Mouse (Mus musculus): ENCODE measurements around the gene Olfr608. TPM values are rescaled to one million over a fixed set of nuclear protein-coding genes. Genes with fewer than 3 reads are reported as not detected.
"Not testable (repeated sequence)": the region's sequence is repeated elsewhere in the genome, so short reads cannot be mapped to it uniquely, and the experiment has no call there.

Gene Olfr608
- polyA plus RNA-seq (2016; fragmentation: Nextera tagmentation; extraction: Ambion mirVana) = not detected in 2 replicates

DNA sequence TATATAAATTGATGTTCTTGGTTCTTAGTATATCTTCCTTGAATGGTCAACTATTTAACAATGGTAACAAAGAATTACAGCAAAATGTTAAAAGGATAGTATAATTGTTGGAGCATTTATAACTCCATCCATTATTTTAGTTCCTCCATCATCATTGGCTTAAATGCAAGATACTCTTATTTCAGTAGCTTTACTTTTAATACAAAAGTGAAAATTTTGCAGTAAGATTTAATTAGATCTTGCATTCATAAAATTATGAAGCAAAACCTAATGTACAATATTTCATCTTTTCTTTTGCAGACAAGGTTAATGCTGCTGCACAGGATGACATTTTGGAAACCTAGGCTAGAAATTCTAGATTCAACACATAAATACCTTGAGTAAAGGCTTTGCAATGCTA lies at the start of gene Olfr608:
TSS of gene Olfr608 (plus strand) at position 301 of the 400 bp plus-strand sequence.
- no peak for ATAC-seq (ENCODE audit: low FRiP score, low read depth)
- H3K4me1 ChIP-seq = no peaks in the 10 kb centered on the region
- H3K27me3 ChIP-seq (replicated peaks) = no peaks in the 10 kb centered on the region
- no peak within 1 kb of the TSS for H3K27ac ChIP-seq
- no peak within 1 kb of the TSS for H3K4me3 ChIP-seq
- no peak within 1 kb of the TSS for H3K4me2 ChIP-seq (replicated peaks)
- no peaks in the 10 kb centered on the region for H3K9me3 ChIP-seq
- H3K9ac ChIP-seq = no peak within 1 kb of the TSS
- no peaks in the 10 kb centered on the region for H3K36me3 ChIP-seq

GRCm38 (mm10) chr7:103445339-103445738 lies 24.3 kb upstream of the Olfr608 start, which contains the start of gene Olfr605:
Olfr605 (minus strand) TSS chr7:103445439.
- no peaks in the 10 kb centered on the region for H3K4me1 ChIP-seq
- H3K27me3 ChIP-seq (replicated peaks) = no peaks in the 10 kb centered on the region
- H3K4me3 ChIP-seq = no peak within 1 kb of the TSS
- no peak within 1 kb of the TSS for H3K27ac ChIP-seq
- H3K9me3 ChIP-seq = no peaks in the 10 kb centered on the region
- ATAC-seq (ENCODE audit: low FRiP score, low read depth) = no peak
- 94% methylated on average over 1 of the region's 1 CpGs for WGBS
- no peaks in the 10 kb centered on the region for H3K36me3 ChIP-seq
- H3K4me2 ChIP-seq (replicated peaks) = no peak within 1 kb of the TSS
- no peak within 1 kb of the TSS for H3K9ac ChIP-seq

DNA sequence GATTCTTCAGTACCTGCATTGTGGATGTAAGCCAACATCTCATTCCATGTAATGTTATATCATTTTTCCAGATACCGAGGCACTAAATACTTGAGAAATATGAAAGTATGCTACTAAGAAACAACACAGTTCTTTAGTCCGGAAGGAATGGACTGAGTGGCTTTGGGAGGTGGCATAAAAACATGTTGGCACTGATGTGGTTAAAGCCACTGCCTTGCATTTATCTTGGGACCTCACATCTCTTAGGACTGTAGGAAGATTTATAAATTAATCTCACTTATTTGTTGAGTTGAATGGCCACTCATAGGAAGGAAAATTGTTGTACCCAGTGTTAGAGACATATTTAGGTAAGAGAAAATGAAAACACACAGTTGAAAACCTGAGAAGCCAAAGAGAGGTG lies 20.9 kb upstream of the Olfr608 start, which contains the start of gene Olfr606:
TSS of gene Olfr606 (plus strand) at position 301 of the 400 bp plus-strand sequence.
- Histone ChIP-seq H3K36me3 (no peaks in the 10 kb centered on the region), H3K4me2 (replicated peaks) (no peak within 1 kb of the TSS), H3K9ac (no peak within 1 kb of the TSS), H3K27me3 (replicated peaks) (no peaks in the 10 kb centered on the region), H3K27ac (no peak within 1 kb of the TSS), H3K4me1 (no peaks in the 10 kb centered on the region), H3K4me3 (no peak within 1 kb of the TSS), H3K9me3 (no peaks in the 10 kb centered on the region)
- WGBS = 90% methylated on average over 2 of the region's 2 CpGs
- ATAC-seq (ENCODE audit: low FRiP score, low read depth) = no peak

DNA sequence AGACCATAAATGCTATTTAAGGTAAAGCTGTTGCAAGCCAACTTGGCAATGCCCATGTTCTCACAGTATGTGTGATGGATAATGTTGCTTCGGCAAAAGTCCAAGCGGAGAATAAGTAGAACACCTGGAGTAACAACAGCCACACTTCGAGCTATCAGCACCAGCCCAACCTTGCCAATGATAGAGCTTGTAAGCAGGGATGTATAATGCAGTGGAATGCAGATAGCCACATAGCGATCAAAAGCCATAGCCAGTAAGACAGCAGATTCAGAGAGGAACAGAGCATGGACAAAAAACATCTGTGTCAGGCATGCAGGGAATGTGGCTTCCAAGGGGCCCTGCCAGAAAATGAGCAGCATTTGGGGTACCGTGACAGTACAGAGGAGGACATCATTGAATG lies 9.1 kb upstream of the Olfr608 start:
- Histone ChIP-seq H3K4me2 (replicated peaks) (no peak overlapping the region), H3K4me1 (no peaks in the 10 kb centered on the region), H3K9ac (no peak overlapping the region), H3K4me3 (no peak overlapping the region), H3K9me3 (no peaks in the 10 kb centered on the region), H3K27me3 (replicated peaks) (no peaks in the 10 kb centered on the region), H3K27ac (no peak overlapping the region), H3K36me3 (no peaks in the 10 kb centered on the region)
- no peak for ATAC-seq (ENCODE audit: low FRiP score, low read depth)
- WGBS = 91% methylated on average over 5 of the region's 5 CpGs

- H3K4me3 ChIP-seq; H3K4me2 ChIP-seq (replicated peaks); H3K9me3 ChIP-seq; H3K4me1 ChIP-seq; H3K36me3 ChIP-seq; H3K9ac ChIP-seq; H3K27ac ChIP-seq; H3K27me3 ChIP-seq (replicated peaks); ATAC-seq (ENCODE audit: low FRiP score, low read depth): not testable (repeated sequence)
- 82% methylated on average over 9 of the region's 9 CpGs for WGBS
These were observed 7.4 kb downstream of the Olfr608 start for GRCm38 (mm10) chr7:103477106-103477505.

GRCm38 (mm10) chr7:103497962-103498361 lies 28.3 kb downstream of the Olfr608 start, which contains the start of gene Olfr609:
Olfr609 (minus strand) TSS chr7:103498062.
- Histone ChIP-seq H3K27me3 (replicated peaks) (no peaks in the 10 kb centered on the region), H3K36me3 (no peaks in the 10 kb centered on the region), H3K4me1 (no peaks in the 10 kb centered on the region), H3K4me3 (no peak within 1 kb of the TSS), H3K27ac (no peak within 1 kb of the TSS), H3K9me3 (no peaks in the 10 kb centered on the region), H3K4me2 (replicated peaks) (no peak within 1 kb of the TSS), H3K9ac (no peak within 1 kb of the TSS)
- WGBS = 74% methylated on average over 1 of the region's 1 CpGs
- no peak for ATAC-seq (ENCODE audit: low FRiP score, low read depth)

GRCm38 (mm10) chr7:103512022-103512421 lies 42.3 kb downstream of the Olfr608 start, which contains the start of gene Olfr610:
Olfr610 (minus strand) TSS chr7:103512122.
- no peak within 1 kb of the TSS for H3K4me3 ChIP-seq
- H3K9ac ChIP-seq = no peak within 1 kb of the TSS
- 83% methylated on average over 2 of the region's 2 CpGs for WGBS
- H3K27ac ChIP-seq = no peak within 1 kb of the TSS
- no peaks in the 10 kb centered on the region for H3K4me1 ChIP-seq
- no peaks in the 10 kb centered on the region for H3K27me3 ChIP-seq (replicated peaks)
- no peak within 1 kb of the TSS for H3K4me2 ChIP-seq (replicated peaks)
- no peak for ATAC-seq (ENCODE audit: low FRiP score, low read depth)
- H3K36me3 ChIP-seq = no peaks in the 10 kb centered on the region
- H3K9me3 ChIP-seq = no peaks in the 10 kb centered on the region

- not testable (repeated sequence) for H3K9me3 ChIP-seq
- WGBS = 69% methylated on average over 1 of the region's 1 CpGs
These were observed 51.1 kb downstream of the Olfr608 start, which contains the start of gene Olfr611 for GRCm38 (mm10) chr7:103520746-103521145. Olfr611 (minus strand) TSS chr7:103520846.

More at GRCm38 (mm10) chr7:103520746-103521145, 51.1 kb downstream of the Olfr608 start, which contains the start of gene Olfr611:
- H3K36me3 ChIP-seq; H3K4me3 ChIP-seq; ATAC-seq (ENCODE audit: low FRiP score, low read depth); H3K4me1 ChIP-seq; H3K4me2 ChIP-seq (replicated peaks); H3K9ac ChIP-seq; H3K27me3 ChIP-seq (replicated peaks); H3K27ac ChIP-seq: not testable (repeated sequence)

Other genes starting within 250 kb of the Olfr608 start
- gene Usp17ld, start 217.4 kb upstream of the Olfr608 start, polyA plus RNA-seq (2016; fragmentation: Nextera tagmentation; extraction: Ambion mirVana) = not detected in 2 replicates
- not detected in 2 replicates for gene Olfr596, start 164.2 kb upstream of the Olfr608 start, polyA plus RNA-seq (2016; fragmentation: Nextera tagmentation; extraction: Ambion mirVana)
- not detected in 2 replicates for gene Olfr597, start 153.6 kb upstream of the Olfr608 start, polyA plus RNA-seq (2016; fragmentation: Nextera tagmentation; extraction: Ambion mirVana)
- gene Olfr598, start 146.3 kb upstream of the Olfr608 start, polyA plus RNA-seq (2016; fragmentation: Nextera tagmentation; extraction: Ambion mirVana) = not detected in 2 replicates
- gene Olfr599, start 134.0 kb upstream of the Olfr608 start, polyA plus RNA-seq (2016; fragmentation: Nextera tagmentation; extraction: Ambion mirVana) = not detected in 2 replicates
- not detected in 2 replicates for gene Olfr600, start 120.2 kb upstream of the Olfr608 start, polyA plus RNA-seq (2016; fragmentation: Nextera tagmentation; extraction: Ambion mirVana)
- not detected in 2 replicates for gene Olfr601, start 107.2 kb upstream of the Olfr608 start, polyA plus RNA-seq (2016; fragmentation: Nextera tagmentation; extraction: Ambion mirVana)
- gene Olfr603, start 83.7 kb upstream of the Olfr608 start, polyA plus RNA-seq (2016; fragmentation: Nextera tagmentation; extraction: Ambion mirVana) = not detected in 2 replicates
- not detected in 2 replicates for gene Usp17lc, start 54.8 kb upstream of the Olfr608 start, polyA plus RNA-seq (2016; fragmentation: Nextera tagmentation; extraction: Ambion mirVana)
- gene Olfr605, start 24.4 kb upstream of the Olfr608 start, polyA plus RNA-seq (2016; fragmentation: Nextera tagmentation; extraction: Ambion mirVana) = not detected in 2 replicates
- gene Olfr606, start 20.8 kb upstream of the Olfr608 start, polyA plus RNA-seq (2016; fragmentation: Nextera tagmentation; extraction: Ambion mirVana) = not detected in 2 replicates
- gene Olfr607, start 5.7 kb upstream of the Olfr608 start, polyA plus RNA-seq (2016; fragmentation: Nextera tagmentation; extraction: Ambion mirVana) = not detected in 2 replicates
- not detected in 2 replicates for gene Olfr609, start 28.2 kb downstream of the Olfr608 start, polyA plus RNA-seq (2016; fragmentation: Nextera tagmentation; extraction: Ambion mirVana)
- gene Olfr610, start 42.2 kb downstream of the Olfr608 start, polyA plus RNA-seq (2016; fragmentation: Nextera tagmentation; extraction: Ambion mirVana) = not detected in 2 replicates
- gene Olfr611, start 51.0 kb downstream of the Olfr608 start, polyA plus RNA-seq (2016; fragmentation: Nextera tagmentation; extraction: Ambion mirVana) = not detected in 2 replicates
- not detected in 2 replicates for gene Olfr612, start 72.8 kb downstream of the Olfr608 start, polyA plus RNA-seq (2016; fragmentation: Nextera tagmentation; extraction: Ambion mirVana)
- gene Olfr613, start 78.2 kb downstream of the Olfr608 start, polyA plus RNA-seq (2016; fragmentation: Nextera tagmentation; extraction: Ambion mirVana) = not detected in 2 replicates
- not detected in 2 replicates for gene Olfr615, start 86.2 kb downstream of the Olfr608 start, polyA plus RNA-seq (2016; fragmentation: Nextera tagmentation; extraction: Ambion mirVana)
- not detected in 2 replicates for gene Olfr616, start 99.3 kb downstream of the Olfr608 start, polyA plus RNA-seq (2016; fragmentation: Nextera tagmentation; extraction: Ambion mirVana)
- gene Olfr617, start 103.2 kb downstream of the Olfr608 start, polyA plus RNA-seq (2016; fragmentation: Nextera tagmentation; extraction: Ambion mirVana) = not detected in 2 replicates
- not detected in 2 replicates for gene Olfr618, start 120.2 kb downstream of the Olfr608 start, polyA plus RNA-seq (2016; fragmentation: Nextera tagmentation; extraction: Ambion mirVana)
- not detected in 2 replicates for gene Olfr619, start 130.7 kb downstream of the Olfr608 start, polyA plus RNA-seq (2016; fragmentation: Nextera tagmentation; extraction: Ambion mirVana)
- gene Olfr620, start 142.7 kb downstream of the Olfr608 start, polyA plus RNA-seq (2016; fragmentation: Nextera tagmentation; extraction: Ambion mirVana) = not detected in 2 replicates
- not detected in 2 replicates for gene Olfr622, start 172.8 kb downstream of the Olfr608 start, polyA plus RNA-seq (2016; fragmentation: Nextera tagmentation; extraction: Ambion mirVana)
- not detected in 2 replicates for gene Olfr623, start 193.8 kb downstream of the Olfr608 start, polyA plus RNA-seq (2016; fragmentation: Nextera tagmentation; extraction: Ambion mirVana)
- not detected in 2 replicates for gene Olfr624, start 201.3 kb downstream of the Olfr608 start, polyA plus RNA-seq (2016; fragmentation: Nextera tagmentation; extraction: Ambion mirVana)
- not detected in 2 replicates for gene Olfr625-ps1, start 212.8 kb downstream of the Olfr608 start, polyA plus RNA-seq (2016; fragmentation: Nextera tagmentation; extraction: Ambion mirVana)
- gene Olfr243, start 244.8 kb downstream of the Olfr608 start, polyA plus RNA-seq (2016; fragmentation: Nextera tagmentation; extraction: Ambion mirVana) = not detected in 2 replicates

All from neural tube, embryonic 12.5 days (tissue).